Mouse (Mus musculus): ENCODE measurements at regions not wholly inside any gene's neighbourhood (a gene's known extent, or its start where the extent isn't known, plus 50 kb on each side); places are given as distances from the start of the nearest gene placed in this dataset.

GRCm38 (mm10) chr13:72809226-72809625 lies 180.6 kb downstream of the Irx2 start:
- TF ChIP-seq CTCF (IDR thresholded peaks at IDR 0.05; ENCODE audit: borderline replicate concordance, control insufficient read depth, extremely low read depth, insufficient read depth, low read length, poor library complexity) (no peak), POLR2A (IDR thresholded peaks at IDR 0.05; ENCODE audit: control insufficient read depth, extremely low read depth, insufficient read depth, low read length, poor library complexity) (no peak)
